Mouse (Mus musculus) layer of hippocampus, postnatal 25 days (tissue): Measurements from ENCODE around the gene Atp6v1g1. TPM values are rescaled to one million over a fixed set of nuclear protein-coding genes. Genes with fewer than 3 reads are reported as not detected.

Experiments used
- DNase-seq, 2 experiments: peaks; one replicate each; pipeline ENCODE4 v3.0.0; 2022; ENCODE audit warnings: mixed read lengths in 2 of 2, low spot score in 1 of 2; ENCODE audit errors: extremely low spot score in 1 of 2
- total RNA-seq, 2 experiments: library from RNA; stranded (reverse); gene quantifications; 2 replicates each; pipeline ENCODE4 v1.2.3; 2021

Atp6v1g1 gene
- total RNA-seq, 2 experiments from 2014 or later = 116 to 143 TPM

GRCm38 (mm10) chr4:63570208-63570781, 25.7 kb downstream of the Atp6v1g1 start:
- DNase-seq = no peak

- DNase-seq = no peak
These were observed 28.0 kb downstream of the Atp6v1g1 start for GRCm38 (mm10) chr4:63572621-63573020.

- DNase-seq = no peak
These were observed 35.1 kb downstream of the Atp6v1g1 start for GRCm38 (mm10) chr4:63579649-63580048.

GRCm38 (mm10) chr4:63580078-63580477, 35.5 kb downstream of the Atp6v1g1 start:
- no peak for DNase-seq

- DNase-seq = no peak
These were observed 38.0 kb downstream of the Atp6v1g1 start for GRCm38 (mm10) chr4:63582580-63582979.

- no peak for DNase-seq
These were observed 40.6 kb downstream of the Atp6v1g1 start for GRCm38 (mm10) chr4:63585216-63585615.

GRCm38 (mm10) chr4:63586240-63586639, 41.7 kb downstream of the Atp6v1g1 start:
- no peak for DNase-seq

GRCm38 (mm10) chr4:63589987-63590386, 45.4 kb downstream of the Atp6v1g1 start:
- DNase-seq = no peak

- no peak for DNase-seq
These were observed 46.0 kb downstream of the Atp6v1g1 start for GRCm38 (mm10) chr4:63590538-63590937.

- no peak for DNase-seq
These were observed 50.0 kb downstream of the Atp6v1g1 start for GRCm38 (mm10) chr4:63594459-63595110.

- no peak for DNase-seq
These were observed 50.7 kb downstream of the Atp6v1g1 start for GRCm38 (mm10) chr4:63595259-63595658.

GRCm38 (mm10) chr4:63596010-63596409, 51.4 kb downstream of the Atp6v1g1 start:
- DNase-seq = no peak

Other genes with a start within 250 kb of the Atp6v1g1 start
- gene Orm1, start 200.2 kb upstream of the Atp6v1g1 start, total RNA-seq = not detected
- gene Orm3, start 188.6 kb upstream of the Atp6v1g1 start, total RNA-seq = not detected
- gene Orm2, start 182.3 kb upstream of the Atp6v1g1 start, total RNA-seq = not detected
- gene Akna, start 141.4 kb upstream of the Atp6v1g1 start, total RNA-seq = 1 to 10 TPM; 2.6 to 4.4 TPM
- 10 to 100 TPM; 17.7 to 27.3 TPM for gene Whrn, start 48.8 kb upstream of the Atp6v1g1 start, total RNA-seq
- 1 to 10 TPM; 6.9 to 9.8 TPM for gene Tmem268, start 14.0 kb downstream of the Atp6v1g1 start, total RNA-seq
- not detected for gene Gm11213, start 60.5 kb downstream of the Atp6v1g1 start, total RNA-seq
- gene Tex48, start 77.7 kb downstream of the Atp6v1g1 start, total RNA-seq = not detected
- gene Gm11214, start 118.6 kb downstream of the Atp6v1g1 start, total RNA-seq = not detected
- gene Tnfsf15, start 200.3 kb downstream of the Atp6v1g1 start, total RNA-seq = not detected